Mouse (Mus musculus): ENCODE results near the gene Phlpp2. TPM values are rescaled to one million over a fixed set of nuclear protein-coding genes. Genes with fewer than 3 reads are reported as not detected.

Gene Phlpp2
- 5.6 and 7.0 TPM in 2 replicates for polyA plus RNA-seq (2012; rRNA removed)

DNA sequence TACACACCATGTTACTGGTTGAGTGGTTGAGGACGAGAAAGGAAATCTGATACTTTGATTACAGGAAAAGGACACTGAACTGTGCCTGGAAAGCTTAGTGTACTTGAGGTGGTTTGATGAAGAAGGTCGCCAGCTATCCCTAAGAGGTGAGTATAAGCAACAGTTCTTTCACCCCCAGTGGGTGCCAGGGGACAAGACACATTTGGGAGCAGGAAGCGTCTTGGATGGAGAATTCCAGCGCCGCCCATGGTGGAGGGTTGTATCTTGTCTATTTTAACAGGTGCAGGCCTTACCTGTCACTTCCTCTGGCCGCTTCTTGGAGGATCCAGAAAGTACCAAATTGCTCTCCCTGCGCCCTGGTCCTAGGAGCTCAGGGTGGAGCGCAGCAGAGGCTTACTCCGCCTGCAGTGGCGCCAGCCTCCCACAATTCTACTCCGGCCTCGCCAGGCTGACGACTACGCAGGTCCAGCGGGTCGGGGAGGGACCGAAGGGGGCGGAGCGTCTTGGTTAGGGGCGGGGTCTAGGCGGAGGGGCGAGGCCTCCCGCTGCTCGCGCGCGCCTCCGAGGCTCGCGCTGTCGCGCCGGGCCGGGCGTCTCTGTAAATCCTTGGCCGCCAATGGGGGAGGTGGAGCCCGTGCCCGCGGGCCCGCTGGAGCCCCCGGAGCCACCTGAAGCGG lies at the start of gene Phlpp2:
Gene Phlpp2 (plus strand): TSS at position 540 of the 677 bp plus-strand sequence.

DNA sequence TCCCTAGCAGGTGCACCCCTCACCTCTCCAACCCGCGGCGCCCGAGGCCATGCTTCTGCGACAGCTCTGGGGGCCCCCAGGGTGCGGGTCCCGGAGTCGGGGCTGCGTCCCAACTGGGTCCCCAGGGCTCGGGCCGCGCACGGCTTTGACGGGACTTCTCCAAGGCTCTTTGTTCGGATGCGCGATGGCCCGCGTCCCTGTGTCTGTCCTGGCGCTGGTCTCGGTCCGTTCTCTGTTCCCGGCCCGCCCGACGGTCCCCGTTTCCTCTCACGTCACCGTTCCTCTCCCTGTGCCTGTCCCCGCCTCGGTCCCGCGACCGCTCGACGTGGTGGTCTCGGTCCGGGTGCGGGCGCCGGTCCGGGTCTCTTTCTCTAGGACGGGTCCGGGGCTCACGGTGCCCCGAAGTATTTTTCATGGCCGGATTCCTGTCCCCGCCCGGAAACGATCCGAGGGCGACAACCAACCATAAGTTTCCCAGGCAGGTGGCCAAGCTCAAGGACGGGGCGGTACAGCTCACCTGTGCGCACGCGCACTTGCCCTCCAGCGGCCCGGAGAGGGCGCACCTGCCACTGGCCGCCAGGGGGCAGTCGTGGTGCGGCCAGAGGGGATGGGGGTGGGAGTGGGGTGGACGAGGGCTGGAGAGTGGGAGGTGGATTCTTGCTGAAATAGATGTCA lies 93.5 kb downstream of the Phlpp2 start, which contains the start of gene Marveld3:
Gene Marveld3 (minus strand): TSS at position 511 of the 675 bp plus-strand sequence.

DNA sequence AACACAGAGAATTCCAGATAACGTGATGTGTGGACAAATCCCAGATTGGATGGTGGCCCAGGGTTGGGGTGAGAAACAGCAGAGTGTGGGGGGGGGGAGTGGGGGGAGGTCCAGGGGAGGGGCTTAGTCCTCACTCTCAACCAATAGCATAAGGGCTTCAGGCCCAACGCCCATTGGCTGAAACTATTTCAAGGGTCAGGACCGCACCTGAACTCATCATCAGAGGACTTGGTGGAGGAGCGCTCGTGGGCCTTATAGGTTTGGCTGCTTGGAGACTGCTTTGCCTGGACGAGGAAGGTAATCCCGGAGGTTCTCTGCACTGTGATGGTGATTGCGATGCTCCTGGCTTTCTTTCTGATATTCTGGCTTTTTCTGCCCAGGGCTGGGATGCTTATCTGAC lies 121.9 kb downstream of the Phlpp2 start, which contains the start of gene Tat:
Gene Tat (plus strand): TSS at position 214 of the 400 bp plus-strand sequence.

Other genes starting within 250 kb of the Phlpp2 start
- 17.7 and 21.9 TPM in 2 replicates for gene Ist1, start 175.3 kb upstream of the Phlpp2 start, polyA plus RNA-seq (2012; rRNA removed)
- 4.6 TPM in 2 replicates for gene Zfp821, start 163.0 kb upstream of the Phlpp2 start, polyA plus RNA-seq (2012; rRNA removed)
- gene Atxn1l, start 130.8 kb upstream of the Phlpp2 start, polyA plus RNA-seq (2012; rRNA removed): 2.6 and 2.9 TPM in 2 replicates
- 14.6 and 17.2 TPM in 2 replicates for gene Ap1g1, start 90.0 kb upstream of the Phlpp2 start, polyA plus RNA-seq (2012; rRNA removed)
- 0.01 and 0.05 TPM in 2 replicates for gene Marveld3, start 93.7 kb downstream of the Phlpp2 start, polyA plus RNA-seq (2012; rRNA removed)
- 0.25 and 0.27 TPM in 2 replicates for gene Tat, start 121.9 kb downstream of the Phlpp2 start, polyA plus RNA-seq (2012; rRNA removed)
- gene Chst4, start 171.2 kb downstream of the Phlpp2 start, polyA plus RNA-seq (2012; rRNA removed): 0.01 TPM in 1 of 2 replicates, not detected in the other
- gene Zfp612, start 211.2 kb downstream of the Phlpp2 start, polyA plus RNA-seq (2012; rRNA removed): 0.40 and 0.43 TPM in 2 replicates
- gene Gm21964, start 232.7 kb downstream of the Phlpp2 start, polyA plus RNA-seq (2012; rRNA removed): not detected in 2 replicates
- not detected in 2 replicates for gene Gm17720, start 234.2 kb downstream of the Phlpp2 start, polyA plus RNA-seq (2012; rRNA removed)